Mouse (Mus musculus) liver, embryonic 14.5 days (tissue): ENCODE measurements around the gene Btbd9. TPM values are rescaled to one million over a fixed set of nuclear protein-coding genes. Genes with fewer than 3 reads are reported as not detected.

Experiments used
- ATAC-seq: fragments of 200-750 bp; cut with Nextera tagmentation; 2 replicates; pipeline ENCODE4 v1.8.0; 2017; ENCODE audit warnings: moderate number of reproducible peaks, mild to moderate bottlenecking, moderate library complexity; ENCODE audit not compliant: insufficient read depth
- DNase-seq, 3 experiments: peaks; one replicate each; pipeline ENCODE4 v3.0.0-alpha.2; 2012 to 2013; ENCODE audit warnings: low read depth in 3 of 3, low spot score in 3 of 3
- H3K27ac ChIP-seq: fragments of 300-500 bp; sonication (generic); 2 replicates; pipeline ENCODE4 v1.5.1; 2014; ENCODE audit warnings: moderate library complexity, mild to moderate bottlenecking, control low read depth, inconsistent platforms
- H3K27me3 ChIP-seq: fragments of 300-500 bp; sonication (generic); 2 replicates; pipeline ENCODE4 v1.6.1; 2014; ENCODE audit warnings: mild to moderate bottlenecking, low read length, moderate library complexity; ENCODE audit not compliant: control insufficient read depth, insufficient read depth
- H3K36me3 ChIP-seq: fragments of 300-500 bp; sonication (generic); replicated peaks from 2 replicates; pipeline ENCODE4 v1.6.1; 2014; ENCODE audit warnings: low read depth; ENCODE audit not compliant: control insufficient read depth, insufficient read depth
- H3K4me1 ChIP-seq, 2 experiments: fragments of 200-500 bp in 1 of 2; fragments of 300-500 bp in 1 of 2; sonication (generic) in 1 of 2; replicated peaks; 2 replicates each; pipeline ENCODE4 v1.6.1; 2012 to 2014; ENCODE audit warnings: antibody characterized with exemption in 1 of 2, inconsistent platforms in 1 of 2, low read length in 1 of 2; ENCODE audit not compliant: control insufficient read depth in 2 of 2, insufficient read depth in 2 of 2
- H3K4me2 ChIP-seq: fragments of 300-500 bp; sonication (generic); 2 replicates; pipeline ENCODE4 v1.6.1; 2014; ENCODE audit warnings: low read depth, mild to moderate bottlenecking, control low read depth, moderate library complexity
- H3K4me3 ChIP-seq, 2 experiments: fragments of 200-500 bp in 1 of 2; fragments of 300-500 bp in 1 of 2; sonication (generic) in 1 of 2; 2 replicates each; pipeline ENCODE4 v1.5.1; 2012 to 2014; ENCODE audit warnings: low read depth in 2 of 2, low read length in 2 of 2, mild to moderate bottlenecking in 2 of 2, control low read depth in 1 of 2, inconsistent platforms in 1 of 2, moderate library complexity in 1 of 2; ENCODE audit not compliant: insufficient read depth in 1 of 2
- H3K9ac ChIP-seq: fragments of 300-500 bp; sonication (generic); replicated peaks from 2 replicates; pipeline ENCODE4 v1.6.1; 2014; ENCODE audit warnings: mild to moderate bottlenecking, control low read depth, moderate library complexity
- H3K9me3 ChIP-seq: fragments of 300-500 bp; sonication (generic); 2 replicates; pipeline ENCODE4 v1.6.1; 2016; ENCODE audit warnings: low read length, mixed read lengths; ENCODE audit not compliant: control insufficient read depth
- CTCF ChIP-seq: IDR thresholded peaks from 2 replicates; pipeline ENCODE4 v1.5.1; 2016; ENCODE audit warnings: antibody characterized with exemption, low read depth, control low read depth
- EP300 ChIP-seq: IDR thresholded peaks from 2 replicates; pipeline ENCODE4 v1.6.1; 2016; ENCODE audit warnings: antibody characterized with exemption, low read depth
- WGBS: fragments of 180-500 bp; shearing (Covaris S2); extraction: QIAGEN DNeasy Blood & Tissue Kit; methylation state at CpG from one replicate; pipeline ENCODE4 v1.1.7; 2014; ENCODE audit not compliant: insufficient replicate concordance; 5-methylcytosine and 5-hydroxymethylcytosine counted together
- polyA plus RNA-seq, 2 experiments: library from polyadenylated mRNA; depleted of rRNA in 1 of 2; stranded (reverse) in 1 of 2; unstranded in 1 of 2; fragments of >200 nt; fragmentation: Nextera tagmentation in 1 of 2; extraction: Ambion mirVana in 1 of 2; gene quantifications; 2 replicates each; pipeline versions ENCODE4 v1.2.1 to v1.2.3; 2012 to 2014

Gene Btbd9
- polyA plus RNA-seq, 2 experiments, result 2.7 to 9.6 TPM

- H3K9me3 ChIP-seq, result no peaks in the 10 kb centered on the region
- H3K9ac ChIP-seq, result no peak overlapping the region
- H3K36me3 ChIP-seq, result no peaks in the 10 kb centered on the region
- H3K27me3 ChIP-seq, result no peaks in the 10 kb centered on the region
- DNase-seq (no peak), ATAC-seq (no peak)
- no peak overlapping the region for H3K27ac ChIP-seq
- WGBS, result 55% methylated on average over 7 of the region's 7 CpGs
- H3K4me2 ChIP-seq, result no peak overlapping the region
- TF ChIP-seq CTCF, result no peak
- no peak for TF ChIP-seq EP300
- H3K4me3 ChIP-seq, result no peak overlapping the region
- H3K4me1 ChIP-seq, result peaks cover 0 to 5% of the 10 kb centered on the region in 2 experiments; a peak in 2 of 4 replicates
Measured at GRCm38 (mm10) chr17:30336816-30337215, 239.5 kb downstream of the Btbd9 start.

GRCm38 (mm10) chr17:30336280-30336679 is 240.0 kb downstream of the Btbd9 start:
- DNase-seq (no peak), ATAC-seq (no peak)
- Histone ChIP-seq H3K9me3 (no peaks in the 10 kb centered on the region), H3K4me1 (peaks cover 0 to 5% of the 10 kb centered on the region in 2 experiments; a peak in 2 of 4 replicates), H3K27me3 (no peaks in the 10 kb centered on the region), H3K36me3 (no peaks in the 10 kb centered on the region), H3K27ac (no peak overlapping the region), H3K4me2 (no peak overlapping the region), H3K4me3 (no peak overlapping the region), H3K9ac (no peak overlapping the region)
- 24% methylated on average over 5 of the region's 5 CpGs for WGBS
- no peak for TF ChIP-seq CTCF
- no peak for TF ChIP-seq EP300

- peaks cover 0 to 5% of the 10 kb centered on the region in 2 experiments; a peak in 2 of 4 replicates for H3K4me1 ChIP-seq
- 27% methylated on average over 8 of the region's 8 CpGs for WGBS
- DNase-seq, result no peak
- H3K4me3 ChIP-seq, result no peak overlapping the region
- H3K36me3 ChIP-seq, result no peaks in the 10 kb centered on the region
- H3K27me3 ChIP-seq, result no peaks in the 10 kb centered on the region
- no peak overlapping the region for H3K4me2 ChIP-seq
- no peak overlapping the region for H3K27ac ChIP-seq
- TF ChIP-seq CTCF (no peak), EP300 (no peak)
- no peak for ATAC-seq
- no peak overlapping the region for H3K9ac ChIP-seq
- no peaks in the 10 kb centered on the region for H3K9me3 ChIP-seq
Measured at GRCm38 (mm10) chr17:30335746-30336145, 240.5 kb downstream of the Btbd9 start.

- no peak for TF ChIP-seq CTCF
- no peak for TF ChIP-seq EP300
- 88% methylated on average over 6 of the region's 6 CpGs for WGBS
- DNase-seq, result no peak
- H3K27me3 ChIP-seq, result no peaks in the 10 kb centered on the region
- H3K9me3 ChIP-seq, result no peaks in the 10 kb centered on the region
- H3K4me3 ChIP-seq, result no peak overlapping the region
- no peaks in the 10 kb centered on the region for H3K36me3 ChIP-seq
- no peak for ATAC-seq
- peaks cover 0 to 5% of the 10 kb centered on the region in 2 experiments; a peak in 2 of 4 replicates for H3K4me1 ChIP-seq
- no peak overlapping the region for H3K9ac ChIP-seq
- no peak overlapping the region for H3K4me2 ChIP-seq
- no peak overlapping the region for H3K27ac ChIP-seq
Measured at GRCm38 (mm10) chr17:30334257-30334656, 242.0 kb downstream of the Btbd9 start.

GRCm38 (mm10) chr17:30333136-30333535 is 243.2 kb downstream of the Btbd9 start:
- H3K27me3 ChIP-seq, result no peaks in the 10 kb centered on the region
- no peak overlapping the region for H3K9ac ChIP-seq
- ATAC-seq, result no peak
- H3K4me2 ChIP-seq, result no peak overlapping the region
- WGBS, result 59% methylated on average over 4 of the region's 4 CpGs
- no peaks in the 10 kb centered on the region for H3K36me3 ChIP-seq
- no peak overlapping the region for H3K27ac ChIP-seq
- TF ChIP-seq EP300 (no peak), CTCF (no peak)
- no peak for DNase-seq
- H3K4me1 ChIP-seq, result peaks cover 0 to 5% of the 10 kb centered on the region in 2 experiments; a peak in 2 of 4 replicates
- no peaks in the 10 kb centered on the region for H3K9me3 ChIP-seq
- H3K4me3 ChIP-seq, result no peak overlapping the region
